Mouse (Mus musculus): Measurements from ENCODE around the gene Cdc25b. TPM values are rescaled to one million over a fixed set of nuclear protein-coding genes. Genes with fewer than 3 reads are reported as not detected.

Cdc25b gene
- polyA plus RNA-seq, 1 experiment from 2014 or later, result 236 TPM

GRCm38 (mm10) chr2:131176491-131176890 is 10.3 kb upstream of the Cdc25b start:
- Histone ChIP-seq H3K4me3 (replicated peaks) (no peak overlapping the region), H3K9me3 (replicated peaks) (no peaks in the 10 kb centered on the region), H3K4me2 (peak overlapping the region; percentile 95; the same call in 1 of the 2 replicates), H3K9ac (no peak overlapping the region), H3K36me3 (replicated peaks) (peaks cover 21% of the 10 kb centered on the region), H3K27me3 (peaks cover 31% of the 10 kb centered on the region), H3K4me1 (replicated peaks) (peaks cover 71% of the 10 kb centered on the region), H3K27ac (replicated peaks) (no peak overlapping the region; the same call in 1 of the 2 replicates)
- WGBS (ENCODE audit: insufficient replicate concordance), result 58% methylated on average over 5 of the region's 5 CpGs
- no peak for ATAC-seq (ENCODE audit: insufficient read depth)

- H3K4me2 ChIP-seq, result peak overlapping the region; percentile 95
- no peaks in the 10 kb centered on the region for H3K9me3 ChIP-seq (replicated peaks)
- H3K4me3 ChIP-seq (replicated peaks), result peak overlapping the region; percentile 69
- H3K9ac ChIP-seq, result peak overlapping the region; percentile 85
- H3K4me1 ChIP-seq (replicated peaks), result peaks cover 61% of the 10 kb centered on the region
- ATAC-seq (ENCODE audit: insufficient read depth), result no peak
- 0 out of 2 replicates have a peak overlapping the region, but pooled peaks have one; percentile 30 for H3K27ac ChIP-seq (replicated peaks)
- H3K36me3 ChIP-seq (replicated peaks), result peaks cover 21% of the 10 kb centered on the region
- peaks cover 17% of the 10 kb centered on the region for H3K27me3 ChIP-seq
- 79% methylated on average over 9 of the region's 9 CpGs for WGBS (ENCODE audit: insufficient replicate concordance)
Observed at GRCm38 (mm10) chr2:131177932-131178331, 8.8 kb upstream of the Cdc25b start.

GRCm38 (mm10) chr2:131178828-131179245 is 7.9 kb upstream of the Cdc25b start:
- peak overlapping the region; percentile 69 for H3K4me3 ChIP-seq (replicated peaks)
- no peaks in the 10 kb centered on the region for H3K9me3 ChIP-seq (replicated peaks)
- peak overlapping the region; percentile 95 for H3K4me2 ChIP-seq
- peak overlapping the region; percentile 85 for H3K9ac ChIP-seq
- WGBS (ENCODE audit: insufficient replicate concordance), result 42% methylated on average over 26 of the region's 26 CpGs
- no peak for ATAC-seq (ENCODE audit: insufficient read depth)
- H3K4me1 ChIP-seq (replicated peaks), result peaks cover 61% of the 10 kb centered on the region
- peak overlapping the region; percentile 90 for H3K27ac ChIP-seq (replicated peaks)
- H3K27me3 ChIP-seq, result peaks cover 8% of the 10 kb centered on the region
- H3K36me3 ChIP-seq (replicated peaks), result peaks cover 21% of the 10 kb centered on the region

GRCm38 (mm10) chr2:131179246-131179886 is 7.4 kb upstream of the Cdc25b start:
- peak; percentile 73 for ATAC-seq (ENCODE audit: insufficient read depth)
- peaks cover 21% of the 10 kb centered on the region for H3K36me3 ChIP-seq (replicated peaks)
- H3K4me2 ChIP-seq, result peak overlapping the region; percentile 95
- H3K4me3 ChIP-seq (replicated peaks), result peak overlapping the region; percentile 69
- H3K9ac ChIP-seq, result peak overlapping the region; percentile 85
- peak overlapping the region; percentile 90 for H3K27ac ChIP-seq (replicated peaks)
- under 1% methylated on average over 67 of the region's 67 CpGs for WGBS (ENCODE audit: insufficient replicate concordance)
- no peaks in the 10 kb centered on the region for H3K9me3 ChIP-seq (replicated peaks)
- peaks cover 61% of the 10 kb centered on the region for H3K4me1 ChIP-seq (replicated peaks)
- H3K27me3 ChIP-seq, result peaks cover 2% of the 10 kb centered on the region

GRCm38 (mm10) chr2:131179990-131180587 is 6.7 kb upstream of the Cdc25b start, which contains the start of gene Cenpb:
Gene Cenpb, minus strand, starts transcription at chr2:131180067.
- H3K4me1 ChIP-seq (replicated peaks), result peaks cover 58% of the 10 kb centered on the region
- H3K27ac ChIP-seq (replicated peaks), result peak within 1 kb of the TSS; percentile 90
- peak within 1 kb of the TSS; percentile 95 for H3K4me2 ChIP-seq
- peak within 1 kb of the TSS; percentile 69 for H3K4me3 ChIP-seq (replicated peaks)
- peaks cover 21% of the 10 kb centered on the region for H3K36me3 ChIP-seq (replicated peaks)
- no peaks in the 10 kb centered on the region for H3K9me3 ChIP-seq (replicated peaks)
- peak within 1 kb of the TSS; percentile 85 for H3K9ac ChIP-seq
- ATAC-seq (ENCODE audit: insufficient read depth), result peak; percentile 84
- no peaks in the 10 kb centered on the region for H3K27me3 ChIP-seq
- WGBS (ENCODE audit: insufficient replicate concordance), result 2% methylated on average over 57 of the region's 57 CpGs

- no peaks in the 10 kb centered on the region for H3K27me3 ChIP-seq
- 3% methylated on average over 14 of the region's 14 CpGs for WGBS (ENCODE audit: insufficient replicate concordance)
- H3K4me1 ChIP-seq (replicated peaks), result peaks cover 55% of the 10 kb centered on the region
- peak overlapping the region; percentile 95 for H3K9ac ChIP-seq
- H3K4me3 ChIP-seq (replicated peaks), result peak overlapping the region; percentile 90
- H3K27ac ChIP-seq (replicated peaks), result peak overlapping the region; percentile 97
- peak overlapping the region; percentile 96 for H3K4me2 ChIP-seq
- no peaks in the 10 kb centered on the region for H3K9me3 ChIP-seq (replicated peaks)
- H3K36me3 ChIP-seq (replicated peaks), result peaks cover 36% of the 10 kb centered on the region
- peak; percentile 40 for ATAC-seq (ENCODE audit: insufficient read depth)
Observed at GRCm38 (mm10) chr2:131186343-131186742, 406 bp upstream of the Cdc25b start.

- H3K9ac ChIP-seq, result peak overlapping the region; percentile 95
- peak overlapping the region; percentile 97 for H3K27ac ChIP-seq (replicated peaks)
- H3K4me2 ChIP-seq, result peak overlapping the region; percentile 96
- peak overlapping the region; percentile 90 for H3K4me3 ChIP-seq (replicated peaks)
- H3K4me1 ChIP-seq (replicated peaks), result peaks cover 61% of the 10 kb centered on the region
- H3K36me3 ChIP-seq (replicated peaks), result peaks cover 49% of the 10 kb centered on the region
- no peaks in the 10 kb centered on the region for H3K27me3 ChIP-seq
- ATAC-seq (ENCODE audit: insufficient read depth), result no peak
- no peaks in the 10 kb centered on the region for H3K9me3 ChIP-seq (replicated peaks)
- 36% methylated on average over 3 of the region's 3 CpGs for whole genome bisulfite sequencing (ENCODE audit: insufficient replicate concordance)
Observed at GRCm38 (mm10) chr2:131187602-131187922, 813 bp downstream of the Cdc25b start.

- H3K4me3 ChIP-seq (replicated peaks), result peak overlapping the region; percentile 90
- H3K4me1 ChIP-seq (replicated peaks), result peaks cover 68% of the 10 kb centered on the region
- H3K27ac ChIP-seq (replicated peaks), result peak overlapping the region; percentile 97
- H3K9ac ChIP-seq, result peak overlapping the region; percentile 95
- no peaks in the 10 kb centered on the region for H3K9me3 ChIP-seq (replicated peaks)
- ATAC-seq (ENCODE audit: insufficient read depth), result no peak
- peak overlapping the region; percentile 96 for H3K4me2 ChIP-seq
- peaks cover 56% of the 10 kb centered on the region for H3K36me3 ChIP-seq (replicated peaks)
- no peaks in the 10 kb centered on the region for H3K27me3 ChIP-seq
- WGBS (ENCODE audit: insufficient replicate concordance), result 61% methylated on average over 5 of the region's 5 CpGs
Observed at GRCm38 (mm10) chr2:131188311-131188710, 1.6 kb downstream of the Cdc25b start.

- ATAC-seq (ENCODE audit: insufficient read depth), result peak; percentile 56
- 19% methylated on average over 5 of the region's 5 CpGs for WGBS (ENCODE audit: insufficient replicate concordance)
Observed at GRCm38 (mm10) chr2:131189521-131190309, 3.0 kb downstream of the Cdc25b start.

GRCm38 (mm10) chr2:131190344-131191004 is 3.7 kb downstream of the Cdc25b start:
- peak overlapping the region; percentile 95 for H3K9ac ChIP-seq
- peak overlapping the region; percentile 97 for H3K27ac ChIP-seq (replicated peaks)
- no peaks in the 10 kb centered on the region for H3K9me3 ChIP-seq (replicated peaks)
- no peaks in the 10 kb centered on the region for H3K27me3 ChIP-seq
- H3K4me1 ChIP-seq (replicated peaks), result peaks cover 82% of the 10 kb centered on the region
- H3K4me2 ChIP-seq, result peak overlapping the region; percentile 96
- ATAC-seq (ENCODE audit: insufficient read depth), result no peak
- peak overlapping the region; percentile 90 for H3K4me3 ChIP-seq (replicated peaks)
- H3K36me3 ChIP-seq (replicated peaks), result peaks cover 78% of the 10 kb centered on the region
- 77% methylated on average over 10 of the region's 10 CpGs for WGBS (ENCODE audit: insufficient replicate concordance)

More at GRCm38 (mm10) chr2:131189521-131190309, 3.0 kb downstream of the Cdc25b start:
- Histone ChIP-seq H3K4me3 (replicated peaks) (peak overlapping the region; percentile 90), H3K27ac (replicated peaks) (peak overlapping the region; percentile 97), H3K9me3 (replicated peaks) (no peaks in the 10 kb centered on the region), H3K4me1 (replicated peaks) (peaks cover 81% of the 10 kb centered on the region), H3K36me3 (replicated peaks) (peaks cover 70% of the 10 kb centered on the region), H3K9ac (peak overlapping the region; percentile 95), H3K27me3 (no peaks in the 10 kb centered on the region), H3K4me2 (peak overlapping the region; percentile 96)
